Mouse (Mus musculus) liver, embryonic 14.5 days (tissue): ENCODE measurements around the gene Hipk2.

ENCODE experiments used
- CTCF ChIP-seq: IDR thresholded peaks from 2 replicates; pipeline ENCODE4 v1.5.1; 2016; ENCODE audit warnings: antibody characterized with exemption, low read depth, control low read depth
- EP300 ChIP-seq: IDR thresholded peaks from 2 replicates; pipeline ENCODE4 v1.6.1; 2016; ENCODE audit warnings: antibody characterized with exemption, low read depth

GRCm38 (mm10) chr6:38902820-38903439 is 27.0 kb upstream of the Hipk2 start:
- TF ChIP-seq CTCF = no peak
- TF ChIP-seq EP300 = no peak
